Mouse (Mus musculus) forebrain, embryonic 13.5 days (tissue): ENCODE measurements around the gene Ttll13. TPM values are rescaled to one million over a fixed set of nuclear protein-coding genes. Genes with fewer than 3 reads are reported as not detected.

Source experiments
- ATAC-seq: fragments of 200-750 bp; cut with Nextera tagmentation; 2 replicates; pipeline ENCODE4 v1.8.0; 2017
- H3K27ac ChIP-seq: fragments of 300-500 bp; sonication (generic); 2 replicates; pipeline ENCODE4 v1.5.1; 2015; ENCODE audit warnings: inconsistent platforms, mild to moderate bottlenecking, moderate library complexity
- H3K27me3 ChIP-seq: fragments of 300-500 bp; sonication (generic); 2 replicates; pipeline ENCODE4 v1.6.1; 2015; ENCODE audit warnings: mild to moderate bottlenecking, inconsistent platforms
- H3K36me3 ChIP-seq: fragments of 300-500 bp; sonication (generic); 2 replicates; pipeline ENCODE4 v1.6.1; 2015; ENCODE audit warnings: mild to moderate bottlenecking, inconsistent platforms; ENCODE audit not compliant: poor library complexity, severe bottlenecking
- H3K4me1 ChIP-seq: fragments of 300-500 bp; sonication (generic); 2 replicates; pipeline ENCODE4 v1.6.1; 2015; ENCODE audit warnings: inconsistent platforms
- H3K4me2 ChIP-seq: fragments of 300-500 bp; sonication (generic); 2 replicates; pipeline ENCODE4 v1.6.1; 2015; ENCODE audit warnings: inconsistent platforms, mild to moderate bottlenecking, moderate library complexity
- H3K4me3 ChIP-seq: fragments of 300-500 bp; sonication (generic); 2 replicates; pipeline ENCODE4 v1.5.1; 2015; ENCODE audit warnings: mild to moderate bottlenecking, inconsistent platforms
- H3K9ac ChIP-seq: fragments of 300-500 bp; sonication (generic); 2 replicates; pipeline ENCODE4 v1.6.1; 2015; ENCODE audit warnings: mild to moderate bottlenecking, inconsistent platforms
- H3K9me3 ChIP-seq: fragments of 300-500 bp; sonication (generic); replicated peaks from 2 replicates; pipeline ENCODE4 v1.6.1; 2016; ENCODE audit warnings: inconsistent platforms
- WGBS: fragments of 180-500 bp; shearing (Covaris S2); methylation state at CpG from one replicate; pipeline ENCODE4 v1.1.7; 2015; 5-methylcytosine and 5-hydroxymethylcytosine counted together
- polyA plus RNA-seq: library from polyadenylated mRNA; unstranded; fragments of >200 nt; fragmentation: Nextera tagmentation; extraction: Ambion mirVana; gene quantifications from 2 replicates; pipeline ENCODE4 v1.2.1, GENCODE M21; 2015

Gene Ttll13
- polyA plus RNA-seq, 1 experiment from 2014 or later = 0.97 TPM

- H3K4me3 ChIP-seq = no peak overlapping the region
- peaks cover 38% of the 10 kb centered on the region for H3K36me3 ChIP-seq
- no peak for ATAC-seq
- WGBS = 94% methylated on average over 4 of the region's 4 CpGs
- H3K27ac ChIP-seq = no peak overlapping the region
- H3K27me3 ChIP-seq = no peaks in the 10 kb centered on the region
- peaks cover 28% of the 10 kb centered on the region for H3K4me1 ChIP-seq
- H3K9me3 ChIP-seq = no peaks in the 10 kb centered on the region
- H3K4me2 ChIP-seq = no peak overlapping the region
- H3K9ac ChIP-seq = no peak overlapping the region
Observed at GRCm38 (mm10) chr7:80298754-80299153, 52.6 kb downstream of the Ttll13 start.

- Histone ChIP-seq H3K36me3 (peaks cover 46% of the 10 kb centered on the region), H3K27me3 (no peaks in the 10 kb centered on the region), H3K4me3 (no peak overlapping the region), H3K9me3 (no peaks in the 10 kb centered on the region), H3K27ac (no peak overlapping the region), H3K4me1 (peaks cover 28% of the 10 kb centered on the region), H3K9ac (no peak overlapping the region; the same call in 1 of the 2 replicates), H3K4me2 (no peak overlapping the region)
- no peak for ATAC-seq
- 91% methylated on average over 3 of the region's 3 CpGs for WGBS
Observed at GRCm38 (mm10) chr7:80299568-80299967, 53.4 kb downstream of the Ttll13 start.

GRCm38 (mm10) chr7:80301522-80301921 is 55.3 kb downstream of the Ttll13 start:
- peaks cover 14% of the 10 kb centered on the region for H3K4me1 ChIP-seq
- peaks cover 66% of the 10 kb centered on the region for H3K36me3 ChIP-seq
- H3K4me3 ChIP-seq = no peak overlapping the region
- no peak overlapping the region for H3K4me2 ChIP-seq
- H3K27ac ChIP-seq = no peak overlapping the region
- ATAC-seq = no peak
- no peak overlapping the region for H3K9ac ChIP-seq
- H3K9me3 ChIP-seq = no peaks in the 10 kb centered on the region
- no peaks in the 10 kb centered on the region for H3K27me3 ChIP-seq
- 80% methylated on average over 2 of the region's 2 CpGs for WGBS

GRCm38 (mm10) chr7:80307766-80308165 is 61.6 kb downstream of the Ttll13 start:
- Histone ChIP-seq H3K27ac (no peak overlapping the region), H3K9ac (no peak overlapping the region), H3K27me3 (no peaks in the 10 kb centered on the region), H3K4me1 (no peaks in the 10 kb centered on the region), H3K9me3 (no peaks in the 10 kb centered on the region), H3K4me3 (no peak overlapping the region), H3K4me2 (no peak overlapping the region), H3K36me3 (peaks cover 95% of the 10 kb centered on the region)
- 75% methylated on average over 3 of the region's 3 CpGs for WGBS
- no peak for ATAC-seq

Other genes starting within 250 kb of the Ttll13 start
- gene Zfp710, start 221.6 kb upstream of the Ttll13 start, polyA plus RNA-seq = 20.6 and 23.1 TPM in 2 replicates
- gene Idh2, start 131.0 kb upstream of the Ttll13 start, polyA plus RNA-seq = 351 and 386 TPM in 2 replicates
- 20.7 and 22.3 TPM in 2 replicates for gene Sema4b, start 59.5 kb upstream of the Ttll13 start, polyA plus RNA-seq
- gene Cib1, start 13.6 kb upstream of the Ttll13 start, polyA plus RNA-seq = 34.4 and 37.8 TPM in 2 replicates
- gene Gdpgp1, start 13.5 kb upstream of the Ttll13 start, polyA plus RNA-seq = 3.3 and 3.8 TPM in 2 replicates
- gene Ngrn, start 14.8 kb downstream of the Ttll13 start, polyA plus RNA-seq = 56.3 and 57.7 TPM in 2 replicates
- 14.1 and 17.2 TPM in 2 replicates for gene Vps33b, start 23.3 kb downstream of the Ttll13 start, polyA plus RNA-seq
- gene Prc1, start 48.1 kb downstream of the Ttll13 start, polyA plus RNA-seq = 166 and 178 TPM in 2 replicates
- gene Rccd1, start 78.1 kb downstream of the Ttll13 start, polyA plus RNA-seq = 16.2 and 18.7 TPM in 2 replicates
- gene Unc45a, start 94.6 kb downstream of the Ttll13 start, polyA plus RNA-seq = 40.8 and 46.2 TPM in 2 replicates
- 22.3 and 23.9 TPM in 2 replicates for gene Hddc3, start 96.7 kb downstream of the Ttll13 start, polyA plus RNA-seq
- 15.5 and 16.8 TPM in 2 replicates for gene Man2a2, start 125.0 kb downstream of the Ttll13 start, polyA plus RNA-seq
- gene Fes, start 141.6 kb downstream of the Ttll13 start, polyA plus RNA-seq = 4.0 and 4.1 TPM in 2 replicates
- gene Furin, start 159.1 kb downstream of the Ttll13 start, polyA plus RNA-seq = 3.0 and 3.4 TPM in 2 replicates